Comparison of ENCODE assay signal across 10 mouse cellular contexts in genomic region chr1:74771467-74771844, GRCm38 (mm10). TPM values are rescaled to one million over a fixed set of nuclear protein-coding genes. Genes with fewer than 3 reads are reported as not detected.
DNase-seq lines count a peak whose midpoint lies in the region; ATAC-seq and TF ChIP-seq lines count a peak whose summit lies in the region.
"Had no signal": no experiment of that assay in that cellular context is flagged by ENCODE, and none has a peak within 500 bp of the region (broad histone marks: within the 10 kb centered on the region; RNA-seq: fewer than 3 reads in every experiment).

No protein-coding gene starts in this region.

- 0% methylated on average over 22 of the region's 26 CpGs for WGBS in heart, embryonic 10.5 days
- WGBS in hindbrain, embryonic 13.5 days, result under 1% methylated on average over 26 of the region's 26 CpGs
- 2% methylated on average over 25 of the region's 26 CpGs for WGBS in midbrain, embryonic 13.5 days

- no peaks in the 10 kb centered on the region for H3K36me3 ChIP-seq in heart, embryonic 10.5 days
- H3K36me3 ChIP-seq in ES-E14 (ENCODE audit: control insufficient read depth, insufficient read depth, low read length, poor library complexity, severe bottlenecking), result no peaks in the 10 kb centered on the region
- H3K36me3 ChIP-seq in hindbrain, embryonic 13.5 days, result no peaks in the 10 kb centered on the region
- H3K36me3 ChIP-seq in midbrain, embryonic 13.5 days, result no peaks in the 10 kb centered on the region

- H3K27ac ChIP-seq in heart, embryonic 10.5 days, result peak overlapping the region; percentile 62; the same call in 1 of the 2 replicates
- H3K27ac ChIP-seq in ES-E14 (ENCODE audit: insufficient read depth, low read depth, low read length, poor library complexity, severe bottlenecking), result no peak overlapping the region
- no peak overlapping the region for H3K27ac ChIP-seq in hindbrain, embryonic 13.5 days
- H3K27ac ChIP-seq in midbrain, embryonic 13.5 days, result no peak overlapping the region

- H3K4me1 ChIP-seq in heart, embryonic 10.5 days, result peaks cover 57% of the 10 kb centered on the region
- H3K4me1 ChIP-seq in ES-E14 (ENCODE audit: control insufficient read depth in 2 of 2, insufficient read depth in 2 of 2, low read length in 2 of 2, poor library complexity in 1 of 2), result peaks cover 3 to 8% of the 10 kb centered on the region in 2 experiments; a peak in 3 of 4 replicates
- H3K4me1 ChIP-seq in hindbrain, embryonic 13.5 days (replicated peaks), result peaks cover 38% of the 10 kb centered on the region
- peaks cover 35% of the 10 kb centered on the region for H3K4me1 ChIP-seq in midbrain, embryonic 13.5 days (replicated peaks)

- no peak for DNase-seq in heart, embryonic 10.5 days (ENCODE audit: low spot score)
- no peak for DNase-seq in heart, postnatal 4 days
- no peak for DNase-seq in ES-E14 (ENCODE audit: low read depth, low spot score)
- DNase-seq in ovary, postnatal 36 days (ENCODE audit: low spot score), result no peak
- no peak for DNase-seq in thymus, postnatal 10 days (ENCODE audit: low spot score in 2 of 2)
- no peak for DNase-seq in adrenal gland, postnatal 25 days
- DNase-seq: gastrocnemius, postnatal 14 days had no signal

- H3K9ac ChIP-seq in ES-E14 (ENCODE audit: insufficient read depth, low read depth, low read length, poor library complexity, severe bottlenecking), result no peak overlapping the region
- peak overlapping the region; percentile 70; the same call in 1 of the 2 replicates for H3K9ac ChIP-seq in hindbrain, embryonic 13.5 days
- H3K9ac ChIP-seq in midbrain, embryonic 13.5 days (replicated peaks), result peak overlapping the region; percentile 56

- no peaks in the 10 kb centered on the region for H3K9me3 ChIP-seq in heart, embryonic 10.5 days
- H3K9me3 ChIP-seq in ES-E14 (ENCODE audit: control insufficient read depth, insufficient read depth, low read depth, low read length), result no peaks in the 10 kb centered on the region
- H3K9me3 ChIP-seq in hindbrain, embryonic 13.5 days, result no peaks in the 10 kb centered on the region
- H3K9me3 ChIP-seq in midbrain, embryonic 13.5 days, result no peaks in the 10 kb centered on the region

- H3K27me3 ChIP-seq in heart, embryonic 10.5 days (ENCODE audit: insufficient read depth, poor library complexity, severe bottlenecking), result peaks cover 99% of the 10 kb centered on the region
- peaks cover 98% of the 10 kb centered on the region for H3K27me3 ChIP-seq in hindbrain, embryonic 13.5 days
- H3K27me3 ChIP-seq in midbrain, embryonic 13.5 days, result peaks cover 92% of the 10 kb centered on the region

- peak overlapping the region; percentile 70 for H3K4me3 ChIP-seq in heart, embryonic 10.5 days
- peak overlapping the region; percentile 46 to 65 for H3K4me3 ChIP-seq in ES-E14 (ENCODE audit: insufficient read depth in 1 of 2, low read depth in 1 of 2, low read length in 2 of 2, poor library complexity in 1 of 2, severe bottlenecking in 1 of 2)
- H3K4me3 ChIP-seq in hindbrain, embryonic 13.5 days, result peak overlapping the region; percentile 44
- peak overlapping the region; percentile 47 for H3K4me3 ChIP-seq in midbrain, embryonic 13.5 days (replicated peaks)
- H3K4me3 ChIP-seq: megakaryocyte, embryonic 14.5 days had no signal

- in situ Hi-C loops in ES-E14 (cut with MboI; ENCODE audit: low sequenced_read_pairs in 2 of 2, unreplicated experiment in 2 of 2), result loop anchor here (10.0 kb wide), 2 partner anchors 83 to 113 kb away; partner anchors contain the start of genes Cdk5r2 (in 1 of the 2) and Fev (in 1 of the 2)

- peak overlapping the region; percentile 81 for H3K4me2 ChIP-seq in hindbrain, embryonic 13.5 days
- peak overlapping the region; percentile 83 for H3K4me2 ChIP-seq in midbrain, embryonic 13.5 days (replicated peaks)

- no peak for ATAC-seq in hindbrain, embryonic 13.5 days (ENCODE audit: low FRiP score)
- no peak for ATAC-seq in midbrain, embryonic 13.5 days

TF ChIP-seq in ES-E14, 5 proteins besides CTCF, POLR2A, EP300 and RAD21:
- TF ChIP-seq CHD2 (IDR thresholded peaks at IDR 0.05; ENCODE audit: low read depth, low read length) (no peak), MAFK (IDR thresholded peaks at IDR 0.05; ENCODE audit: insufficient read depth, low read depth, low read length) (no peak), ZC3H11A (IDR thresholded peaks at IDR 0.05; ENCODE audit: borderline replicate concordance, low read depth, low read length) (no peak), HCFC1 (IDR thresholded peaks at IDR 0.05; ENCODE audit: borderline replicate concordance, insufficient read depth, low read length) (no peak), ZNF384 (IDR thresholded peaks at IDR 0.05; ENCODE audit: low read depth, low read length) (no peak)
TF ChIP-seq in ES-E14: peak in this region for 0.

RNA-seq across cellular contexts. Expression of gene Wnt6, which starts 0.2 kb away (rescaled TPM):
- 4.0 and 11.9 TPM in 2 replicates for polyA plus RNA-seq in heart, embryonic 10.5 days (2016; fragmentation: Nextera tagmentation; extraction: Ambion mirVana)
- under 1 TPM; 0.12 to 0.20 TPM for total RNA-seq in heart, postnatal 4 days (2021)
- total RNA-seq in ES-E14 (2012; rRNA removed), result 2.6 and 2.8 TPM in 2 replicates
- 3.6 and 4.5 TPM in 2 replicates for polyA plus RNA-seq in hindbrain, embryonic 13.5 days (2015; fragmentation: Nextera tagmentation; extraction: Ambion mirVana)
- polyA plus RNA-seq in midbrain, embryonic 13.5 days (2015; fragmentation: Nextera tagmentation; extraction: Ambion mirVana), result 2.4 and 2.5 TPM in 2 replicates
- total RNA-seq in adrenal gland, postnatal 25 days (2021), result 1.8 and 2.5 TPM in 2 replicates

RNA-seq across cellular contexts. Expression of gene Wnt10a, which starts 19.9 kb away (rescaled TPM):
- 0.07 and 0.29 TPM in 2 replicates for polyA plus RNA-seq in heart, embryonic 10.5 days (2016; fragmentation: Nextera tagmentation; extraction: Ambion mirVana)
- total RNA-seq in heart, postnatal 4 days (2021), result not detected
- 0.42 and 1.5 TPM in 2 replicates for total RNA-seq in ES-E14 (2012; rRNA removed)
- 0.19 and 0.45 TPM in 2 replicates for polyA plus RNA-seq in hindbrain, embryonic 13.5 days (2015; fragmentation: Nextera tagmentation; extraction: Ambion mirVana)
- polyA plus RNA-seq in midbrain, embryonic 13.5 days (2015; fragmentation: Nextera tagmentation; extraction: Ambion mirVana), result 0.35 and 0.45 TPM in 2 replicates
- 0.27 TPM in 1 of 2 replicates, not detected in the other for total RNA-seq in adrenal gland, postnatal 25 days (2021)

RNA-seq across cellular contexts. Expression of gene Prkag3, which starts 22.4 kb away (rescaled TPM):
- polyA plus RNA-seq in heart, embryonic 10.5 days (2016; fragmentation: Nextera tagmentation; extraction: Ambion mirVana), result 2.3 and 6.8 TPM in 2 replicates
- total RNA-seq in heart, postnatal 4 days (2021), result 1 to 10 TPM; 3.7 to 4.1 TPM
- total RNA-seq in ES-E14 (2012; rRNA removed), result 0.04 and 0.16 TPM in 2 replicates
- 0.16 and 0.21 TPM in 2 replicates for polyA plus RNA-seq in hindbrain, embryonic 13.5 days (2015; fragmentation: Nextera tagmentation; extraction: Ambion mirVana)
- polyA plus RNA-seq in midbrain, embryonic 13.5 days (2015; fragmentation: Nextera tagmentation; extraction: Ambion mirVana), result 0.08 TPM in 1 of 2 replicates, not detected in the other
- total RNA-seq in adrenal gland, postnatal 25 days (2021), result not detected in 2 replicates

RNA-seq across cellular contexts. Expression of gene Cyp27a1, which starts 58.1 kb away (rescaled TPM):
- 11.4 and 17.5 TPM in 2 replicates for polyA plus RNA-seq in heart, embryonic 10.5 days (2016; fragmentation: Nextera tagmentation; extraction: Ambion mirVana)
- 1 to 10 TPM; 5.4 to 6.3 TPM for total RNA-seq in heart, postnatal 4 days (2021)
- total RNA-seq in ES-E14 (2012; rRNA removed), result 1.1 and 4.9 TPM in 2 replicates
- polyA plus RNA-seq in hindbrain, embryonic 13.5 days (2015; fragmentation: Nextera tagmentation; extraction: Ambion mirVana), result 2.1 TPM in 2 replicates
- 2.9 and 3.3 TPM in 2 replicates for polyA plus RNA-seq in midbrain, embryonic 13.5 days (2015; fragmentation: Nextera tagmentation; extraction: Ambion mirVana)
- 15.5 and 16.1 TPM in 2 replicates for total RNA-seq in adrenal gland, postnatal 25 days (2021)
